Mouse (Mus musculus) cerebellum, postnatal 4 days (tissue): ENCODE measurements at regions not wholly inside any gene's neighbourhood (a gene's known extent, or its start where the extent isn't known, plus 50 kb on each side); places are given as distances from the start of the nearest gene placed in this dataset.

Experiments
- DNase-seq, 2 experiments: peaks; one replicate each; pipeline ENCODE4 v3.0.0; 2022; ENCODE audit warnings: low spot score in 2 of 2, mixed read lengths in 1 of 2

- no peak for DNase-seq
Measured at GRCm38 (mm10) chr12:118415956-118416355, 114.7 kb upstream of the Sp4 start.

- DNase-seq: no peak
Measured at GRCm38 (mm10) chr12:118411767-118412430, 110.7 kb upstream of the Sp4 start.

- no peak for DNase-seq
Measured at GRCm38 (mm10) chr12:118410917-118411316, 109.7 kb upstream of the Sp4 start.

GRCm38 (mm10) chr12:118405135-118405534, 103.9 kb upstream of the Sp4 start:
- DNase-seq: no peak

- no peak for DNase-seq
Measured at GRCm38 (mm10) chr12:118404171-118404570, 102.9 kb upstream of the Sp4 start.

GRCm38 (mm10) chr12:118403519-118404087, 102.4 kb upstream of the Sp4 start:
- DNase-seq: no peak

GRCm38 (mm10) chr12:118401377-118401776, 100.1 kb upstream of the Sp4 start:
- DNase-seq: no peak

GRCm38 (mm10) chr12:118391654-118392053, 90.4 kb upstream of the Sp4 start:
- DNase-seq: no peak

GRCm38 (mm10) chr12:118381013-118381412, 79.8 kb upstream of the Sp4 start:
- DNase-seq: no peak

- DNase-seq: no peak
Measured at GRCm38 (mm10) chr12:118377898-118378297, 76.7 kb upstream of the Sp4 start.

- DNase-seq: no peak
Measured at GRCm38 (mm10) chr12:118376521-118377493, 75.6 kb upstream of the Sp4 start.

GRCm38 (mm10) chr12:118373250-118373649, 72.0 kb upstream of the Sp4 start:
- no peak for DNase-seq

- DNase-seq: no peak
Measured at GRCm38 (mm10) chr12:118371905-118372304, 70.7 kb upstream of the Sp4 start.

- DNase-seq: no peak
Measured at GRCm38 (mm10) chr12:118367307-118368076, 66.3 kb upstream of the Sp4 start.

- no peak for DNase-seq
Measured at GRCm38 (mm10) chr12:118352866-118353265, 51.6 kb upstream of the Sp4 start.

- DNase-seq: no peak
Measured at GRCm38 (mm10) chr12:118351421-118351820, 50.2 kb upstream of the Sp4 start.
